Mouse (Mus musculus) cortical plate, adult 2 months (tissue): ENCODE results near the gene Trip12.

ENCODE experiments used
- CTCF ChIP-seq: fragments of 200-500 bp; IDR thresholded peaks from 2 replicates; pipeline ENCODE4 v1.5.1; 2011; ENCODE audit warnings: mild to moderate bottlenecking, control low read depth, low read length; ENCODE audit not compliant: insufficient read depth; ENCODE audit errors: extremely low read depth
- POLR2A ChIP-seq: fragments of 200-500 bp; IDR thresholded peaks from 2 replicates; pipeline ENCODE4 v1.6.1; 2011; ENCODE audit warnings: mild to moderate bottlenecking, low read length, control low read depth; ENCODE audit not compliant: insufficient read depth; ENCODE audit errors: extremely low read depth

DNA sequence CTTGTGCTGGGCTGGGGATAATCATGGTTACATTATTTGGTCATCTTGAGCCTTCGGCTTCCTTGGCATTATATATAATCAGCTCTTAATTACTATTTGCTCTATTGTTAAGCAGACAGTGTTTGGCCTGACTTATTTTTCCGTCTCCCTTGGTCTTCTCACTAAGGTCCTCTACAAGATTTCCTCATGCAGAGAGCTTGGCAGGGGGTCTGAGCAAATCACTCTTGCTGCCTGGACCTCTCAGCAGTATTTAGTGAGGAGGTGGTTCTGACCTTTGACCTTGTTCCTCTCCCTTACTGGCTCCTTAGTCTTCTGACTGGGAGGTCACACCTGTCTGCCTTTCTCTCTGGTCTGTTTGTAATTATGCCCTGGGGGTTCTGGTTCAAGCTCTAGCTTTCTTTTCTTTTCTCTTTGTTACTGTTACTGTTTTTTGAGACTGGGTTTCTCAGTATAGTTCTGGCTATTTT lies 41.8 kb upstream of the Trip12 start:
- TF ChIP-seq CTCF (no peak), POLR2A (no peak)
